ENCODE assay signal across 10 mouse cellular contexts in the genomic region with DNA sequence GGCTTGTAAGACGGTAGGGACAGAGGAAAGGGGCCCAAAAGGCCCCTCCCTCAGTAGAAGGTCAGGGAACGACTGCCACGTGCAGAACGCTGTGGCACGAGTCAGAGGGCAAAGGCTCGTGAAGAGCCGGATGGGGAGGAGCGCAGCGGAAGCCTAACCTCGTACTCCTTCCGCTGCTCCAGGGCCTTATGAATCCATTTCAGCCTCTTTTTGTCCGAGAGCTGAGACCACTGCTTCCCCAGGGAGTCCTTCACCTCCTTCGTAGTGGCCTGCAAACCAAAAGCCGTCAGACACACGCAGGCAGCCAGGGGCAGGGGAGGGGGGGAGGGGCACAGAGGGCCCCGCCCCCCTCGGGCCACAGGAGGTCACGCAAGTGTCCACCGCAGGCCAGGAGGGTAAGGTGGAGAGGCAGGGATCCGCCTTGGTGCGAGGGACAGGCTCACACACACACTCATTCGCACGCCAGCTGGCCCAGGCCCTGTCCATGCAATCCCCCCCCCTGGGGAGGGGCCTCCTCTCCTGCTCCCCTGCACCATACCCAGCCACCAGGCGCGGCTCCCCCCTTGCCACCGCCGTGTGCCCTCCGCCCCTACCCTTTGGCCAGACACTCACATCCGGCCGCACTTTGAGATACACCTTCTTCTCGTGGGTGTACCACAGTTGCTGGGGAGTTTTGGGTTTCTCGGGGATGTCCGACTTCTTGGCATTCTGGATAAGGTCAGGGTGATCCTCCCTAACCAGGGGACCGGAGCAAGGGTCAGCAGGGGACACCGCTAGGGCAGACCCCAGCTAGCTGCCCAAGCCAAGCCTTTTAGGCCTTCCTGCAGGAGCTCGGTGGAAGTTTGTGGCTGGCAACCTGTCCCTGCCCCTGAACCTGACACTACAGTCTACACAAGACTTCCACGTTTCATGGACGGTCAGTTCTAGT. TPM values are rescaled to one million over a fixed set of nuclear protein-coding genes. Genes with fewer than 3 reads are reported as not detected.
DNase-seq lines count a peak whose midpoint lies in the region; ATAC-seq and TF ChIP-seq lines count a peak whose summit lies in the region.
"Had no signal": no experiment of that assay in that cellular context is flagged by ENCODE, and none has a peak within 500 bp of the region (broad histone marks: within the 10 kb centered on the region; RNA-seq: fewer than 3 reads in every experiment).

No protein-coding gene starts in this region.

- DNase-seq in heart, postnatal 4 days, result no peak
- DNase-seq in thymus, postnatal 4 days, result peak; percentile 17
- no peak for DNase-seq in thymus, adult 2 months
- peak; percentile 9 to 72 for DNase-seq in kidney, postnatal 25 days
- peak; percentile 56 for DNase-seq in yolk sac, embryonic 10.5 days (ENCODE audit: low spot score)
- DNase-seq in ovary, adult 18-20 months (ENCODE audit: low spot score), result no peak
- no peak for DNase-seq in layer of hippocampus, postnatal 14 days (ENCODE audit: low spot score in 2 of 2)

- peaks cover 44% of the 10 kb centered on the region for H3K36me3 ChIP-seq in heart, embryonic 11.5 days (ENCODE audit: control insufficient read depth, insufficient read depth, low read length)
- H3K36me3 ChIP-seq in thymus, adult 2 months (ENCODE audit: control insufficient read depth, insufficient read depth, low read length), result peaks cover 51% of the 10 kb centered on the region

- no peak overlapping the region for H3K27ac ChIP-seq in heart, embryonic 11.5 days (ENCODE audit: low read depth, low read length)
- H3K27ac ChIP-seq in thymus, adult 2 months (ENCODE audit: control insufficient read depth, insufficient read depth, low read length), result no peak overlapping the region

- H3K4me2 ChIP-seq in heart, embryonic 11.5 days, result peak overlapping the region; percentile 25

- no peak for ATAC-seq in heart, embryonic 11.5 days (replicated peaks; ENCODE audit: insufficient number of reproducible peaks, low FRiP score, low TSS enrichment)
- ATAC-seq: forebrain, embryonic 14.5 days had no signal

- no peaks in the 10 kb centered on the region for H3K9me3 ChIP-seq in heart, embryonic 11.5 days (replicated peaks; ENCODE audit: control insufficient read depth, low read length)

- 41% methylated on average over 38 of the region's 38 CpGs for WGBS in heart, embryonic 11.5 days (ENCODE audit: insufficient replicate concordance)
- WGBS in thymus, adult 2 months, result 91% methylated on average over 38 of the region's 38 CpGs

- peaks cover 27% of the 10 kb centered on the region for H3K4me1 ChIP-seq in heart, embryonic 11.5 days (ENCODE audit: control insufficient read depth, insufficient read depth, low read length)
- H3K4me1 ChIP-seq in thymus, adult 2 months (replicated peaks; ENCODE audit: control insufficient read depth, insufficient read depth, low read length), result peaks cover 17% of the 10 kb centered on the region

- no peaks in the 10 kb centered on the region for H3K27me3 ChIP-seq in heart, embryonic 11.5 days (ENCODE audit: control insufficient read depth, insufficient read depth, low read length)
- no peaks in the 10 kb centered on the region for H3K27me3 ChIP-seq in thymus, adult 2 months (ENCODE audit: control insufficient read depth, insufficient read depth, low read length)

- no peak for TF ChIP-seq CTCF in thymus, adult 2 months (IDR thresholded peaks at IDR 0.05; ENCODE audit: borderline replicate concordance, control insufficient read depth, extremely low read depth, insufficient read depth, low read length, poor library complexity)

- H3K9ac ChIP-seq in heart, embryonic 11.5 days (ENCODE audit: low read depth, low read length), result peak overlapping the region; percentile 29; the same call in 1 of the 2 replicates

- peak overlapping the region; percentile 6; the same call in 1 of the 2 replicates for H3K4me3 ChIP-seq in heart, embryonic 11.5 days (ENCODE audit: low read depth, low read length)
- no peak overlapping the region for H3K4me3 ChIP-seq in thymus, adult 2 months (ENCODE audit: control insufficient read depth, insufficient read depth, low read length)
- H3K4me3 ChIP-seq: layer of hippocampus, adult 2 months had no signal

- no peak for TF ChIP-seq POLR2A in thymus, adult 2 months (IDR thresholded peaks at IDR 0.05; ENCODE audit: control insufficient read depth, extremely low read depth, insufficient read depth, low read length, poor library complexity)

RNA-seq across cellular contexts. Expression of gene Ubtf, which starts 8.5 kb away (rescaled TPM):
- polyA plus RNA-seq in heart, embryonic 11.5 days (2014; fragmentation: Nextera tagmentation; extraction: Ambion mirVana), result 52.4 and 56.4 TPM in 2 replicates
- 10 to 100 TPM; 81.9 to 89.3 TPM for total RNA-seq in heart, postnatal 4 days (2021)
- polyA plus RNA-seq in thymus, adult 2 months (2012; rRNA removed), result 59.7 and 67.9 TPM in 2 replicates
- 100 to 1,000 TPM; 120 to 121 TPM for total RNA-seq in layer of hippocampus, postnatal 14 days (2021)

RNA-seq across cellular contexts. Expression of gene Atxn7l3, which starts 14.6 kb away (rescaled TPM):
- 9.9 and 12.0 TPM in 2 replicates for polyA plus RNA-seq in heart, embryonic 11.5 days (2014; fragmentation: Nextera tagmentation; extraction: Ambion mirVana)
- total RNA-seq in heart, postnatal 4 days (2021), result 10 to 100 TPM; 36.8 to 39.4 TPM
- polyA plus RNA-seq in thymus, adult 2 months (2012; rRNA removed), result 89.9 TPM in 2 replicates
- total RNA-seq in layer of hippocampus, postnatal 14 days (2021), result 100 to 1,000 TPM; 152 to 160 TPM

RNA-seq across cellular contexts. Expression of gene Tmub2, which starts 26.3 kb away (rescaled TPM):
- polyA plus RNA-seq in heart, embryonic 11.5 days (2014; fragmentation: Nextera tagmentation; extraction: Ambion mirVana), result 40.1 and 40.5 TPM in 2 replicates
- 10 to 100 TPM; 26.6 to 27.7 TPM for total RNA-seq in heart, postnatal 4 days (2021)
- polyA plus RNA-seq in thymus, adult 2 months (2012; rRNA removed), result 74.1 and 74.2 TPM in 2 replicates
- 10 to 100 TPM; 59.3 to 60.6 TPM for total RNA-seq in layer of hippocampus, postnatal 14 days (2021)

RNA-seq across cellular contexts. Expression of gene Asb16, which starts 42.5 kb away (rescaled TPM):
- polyA plus RNA-seq in heart, embryonic 11.5 days (2014; fragmentation: Nextera tagmentation; extraction: Ambion mirVana), result 0.23 TPM in 1 of 2 replicates, not detected in the other
- under 1 TPM; 0.33 to 0.41 TPM for total RNA-seq in heart, postnatal 4 days (2021)
- polyA plus RNA-seq in thymus, adult 2 months (2012; rRNA removed), result 0.12 and 0.27 TPM in 2 replicates
- total RNA-seq in layer of hippocampus, postnatal 14 days (2021), result under 1 TPM; 0.86 to 0.88 TPM
- polyA plus RNA-seq: forebrain, embryonic 14.5 days had no signal

RNA-seq across cellular contexts. Expression of gene Slc4a1, which starts 55.0 kb away (rescaled TPM):
- polyA plus RNA-seq in heart, embryonic 11.5 days (2014; fragmentation: Nextera tagmentation; extraction: Ambion mirVana), result 102 and 112 TPM in 2 replicates
- total RNA-seq in heart, postnatal 4 days (2021), result 10 to 100 TPM in 1 of 2 experiments, 1 to 10 TPM in 1; 7.2 to 22.1 TPM
- 0.11 and 0.34 TPM in 2 replicates for polyA plus RNA-seq in thymus, adult 2 months (2012; rRNA removed)
- under 1 TPM; 0.50 to 0.60 TPM for total RNA-seq in layer of hippocampus, postnatal 14 days (2021)

Comparison
In these comparisons a context has a peak if more than half of its experiments do, and no peak if none do; other contexts are left out.
1. DNase-seq: peak in thymus, postnatal 4 days (single experiment), kidney, postnatal 25 days (2 of 2) and yolk sac, embryonic 10.5 days (single experiment); none in heart, postnatal 4 days (single experiment), thymus, adult 2 months (single experiment), ovary, adult 18-20 months (single experiment) and layer of hippocampus, postnatal 14 days (0 of 2).